18 mouse cellular contexts compared by ENCODE assay signal in genomic region chr2:10999217-10999618, GRCm38 (mm10).
A peak's percentile ranks its signal among the peaks of the same experiment; 100 is the strongest.
DNase-seq lines count a peak whose midpoint lies in the region; ATAC-seq and TF ChIP-seq lines count a peak whose summit lies in the region.
"Had no signal": no experiment of that assay in that cellular context is flagged by ENCODE, and none has a peak within 500 bp of the region (broad histone marks: within the 10 kb centered on the region; RNA-seq: fewer than 3 reads in every experiment).

No protein-coding gene starts in this region.

- H3K4me3 ChIP-seq in forebrain, embryonic 15.5 days = no peak overlapping the region
- H3K4me3 ChIP-seq in forebrain, embryonic 10.5 days = no peak overlapping the region
- H3K4me3 ChIP-seq in lung, embryonic 14.5 days (ENCODE audit: low read depth, low read length) = no peak overlapping the region
- H3K4me3 ChIP-seq in lung, adult 2 months (replicated peaks; ENCODE audit: extremely low read depth, low read depth, low read length) = no peak overlapping the region
- H3K4me3 ChIP-seq: heart, embryonic 12.5 days; left cerebral cortex, adult 2 months had no signal

- no peak overlapping the region for H3K27ac ChIP-seq in forebrain, embryonic 15.5 days (replicated peaks)
- no peak overlapping the region for H3K27ac ChIP-seq in forebrain, embryonic 10.5 days
- H3K27ac ChIP-seq in lung, embryonic 14.5 days (ENCODE audit: low read depth) = no peak overlapping the region
- H3K27ac ChIP-seq: left cerebral cortex, adult 2 months; liver, embryonic 14.5 days had no signal

- WGBS in forebrain, embryonic 15.5 days = 25% methylated on average over 1 of the region's 1 CpGs
- WGBS in forebrain, embryonic 10.5 days = 72% methylated on average over 1 of the region's 1 CpGs
- 68% methylated on average over 1 of the region's 1 CpGs for WGBS in lung, embryonic 14.5 days
- 33% methylated on average over 1 of the region's 1 CpGs for WGBS in lung, adult 2 months

- H3K9ac ChIP-seq in forebrain, embryonic 15.5 days (replicated peaks) = no peak overlapping the region
- no peak overlapping the region for H3K9ac ChIP-seq in lung, embryonic 14.5 days
- H3K9ac ChIP-seq: heart, embryonic 12.5 days; liver, embryonic 14.5 days had no signal

- H3K9me3 ChIP-seq in forebrain, embryonic 15.5 days = no peaks in the 10 kb centered on the region
- H3K9me3 ChIP-seq in forebrain, embryonic 10.5 days = no peaks in the 10 kb centered on the region
- H3K9me3 ChIP-seq in lung, embryonic 14.5 days (ENCODE audit: low read depth, low read length) = no peaks in the 10 kb centered on the region
- H3K9me3 ChIP-seq: heart, embryonic 12.5 days had no signal

- no peaks in the 10 kb centered on the region for H3K27me3 ChIP-seq in forebrain, embryonic 15.5 days
- H3K27me3 ChIP-seq in forebrain, embryonic 10.5 days (ENCODE audit: poor library complexity, severe bottlenecking) = no peaks in the 10 kb centered on the region
- no peaks in the 10 kb centered on the region for H3K27me3 ChIP-seq in lung, embryonic 14.5 days (ENCODE audit: insufficient read depth, low read length)
- H3K27me3 ChIP-seq: heart, embryonic 12.5 days had no signal

- TF ChIP-seq POLR2A in lung, adult 2 months (IDR thresholded peaks at IDR 0.05; ENCODE audit: borderline replicate concordance, extremely low read depth, low read depth, low read length) = no peak
- no peak for TF ChIP-seq POLR2A in brain, embryonic 14.5 days (IDR thresholded peaks at IDR 0.05; ENCODE audit: borderline replicate concordance, extremely low read depth, insufficient read depth, insufficient read length, poor library complexity, severe bottlenecking)

- DNase-seq in forebrain, embryonic 10.5 days (ENCODE audit: extremely low spot score, low spot score) = no peak
- peak; percentile 4 for DNase-seq in lung, embryonic 14.5 days
- DNase-seq in lung, adult 2 months = no peak
- DNase-seq in brain, embryonic 14.5 days (ENCODE audit: low read depth) = peak; percentile 67
- peak; percentile 24 for DNase-seq in skeletal muscle tissue, adult 2 months (ENCODE audit: low read depth, low spot score)
- no peak for DNase-seq in retina, embryonic 14.5 days (ENCODE audit: low spot score)
- DNase-seq: embryo, embryonic 11 days; gastrocnemius, postnatal 25 days; kidney, adult 11 months; kidney, postnatal 10 days; midbrain, embryonic 14.5 days; retina, postnatal 1 day; thymus, postnatal 36 days had no signal

- H3K4me1 ChIP-seq in forebrain, embryonic 15.5 days = no peaks in the 10 kb centered on the region
- H3K4me1 ChIP-seq in forebrain, embryonic 10.5 days = no peaks in the 10 kb centered on the region
- H3K4me1 ChIP-seq in lung, embryonic 14.5 days (ENCODE audit: insufficient read depth) = no peaks in the 10 kb centered on the region
- no peaks in the 10 kb centered on the region for H3K4me1 ChIP-seq in lung, adult 2 months (ENCODE audit: control insufficient read depth, insufficient read depth, low read length)
- H3K4me1 ChIP-seq: heart, embryonic 12.5 days had no signal

- no peaks in the 10 kb centered on the region for H3K36me3 ChIP-seq in forebrain, embryonic 15.5 days
- H3K36me3 ChIP-seq in forebrain, embryonic 10.5 days (replicated peaks) = no peaks in the 10 kb centered on the region
- H3K36me3 ChIP-seq in lung, embryonic 14.5 days (ENCODE audit: insufficient read depth) = no peaks in the 10 kb centered on the region
- H3K36me3 ChIP-seq: heart, embryonic 12.5 days had no signal

- no peak overlapping the region for H3K4me2 ChIP-seq in forebrain, embryonic 15.5 days (replicated peaks)
- no peak overlapping the region for H3K4me2 ChIP-seq in lung, embryonic 14.5 days
- H3K4me2 ChIP-seq: heart, embryonic 12.5 days had no signal

- no peak for TF ChIP-seq CTCF in lung, embryonic 14.5 days (IDR thresholded peaks at IDR 0.05; ENCODE audit: low read depth)
- no peak for TF ChIP-seq CTCF in lung, adult 2 months (IDR thresholded peaks at IDR 0.05; ENCODE audit: insufficient read depth, low read length)
- TF ChIP-seq CTCF in brain, embryonic 14.5 days (IDR thresholded peaks at IDR 0.05; ENCODE audit: borderline replicate concordance, extremely low read depth, insufficient read depth, insufficient read length) = no peak

- peak; percentile 74 for ATAC-seq in forebrain, embryonic 15.5 days (replicated peaks)
- no peak for ATAC-seq in lung, embryonic 14.5 days (ENCODE audit: insufficient read depth)
- ATAC-seq: hindbrain, embryonic 16.5 days had no signal

Comparison
In these comparisons a context has a peak if more than half of its experiments do, and no peak if none do; other contexts are left out.
1. DNase-seq: peak in lung, embryonic 14.5 days (single experiment), brain, embryonic 14.5 days (single experiment) and skeletal muscle tissue, adult 2 months (single experiment); none in forebrain, embryonic 10.5 days (single experiment), lung, adult 2 months (single experiment) and retina, embryonic 14.5 days (single experiment).